Mouse (Mus musculus): ENCODE results near the gene Ubqln4.

DNA sequence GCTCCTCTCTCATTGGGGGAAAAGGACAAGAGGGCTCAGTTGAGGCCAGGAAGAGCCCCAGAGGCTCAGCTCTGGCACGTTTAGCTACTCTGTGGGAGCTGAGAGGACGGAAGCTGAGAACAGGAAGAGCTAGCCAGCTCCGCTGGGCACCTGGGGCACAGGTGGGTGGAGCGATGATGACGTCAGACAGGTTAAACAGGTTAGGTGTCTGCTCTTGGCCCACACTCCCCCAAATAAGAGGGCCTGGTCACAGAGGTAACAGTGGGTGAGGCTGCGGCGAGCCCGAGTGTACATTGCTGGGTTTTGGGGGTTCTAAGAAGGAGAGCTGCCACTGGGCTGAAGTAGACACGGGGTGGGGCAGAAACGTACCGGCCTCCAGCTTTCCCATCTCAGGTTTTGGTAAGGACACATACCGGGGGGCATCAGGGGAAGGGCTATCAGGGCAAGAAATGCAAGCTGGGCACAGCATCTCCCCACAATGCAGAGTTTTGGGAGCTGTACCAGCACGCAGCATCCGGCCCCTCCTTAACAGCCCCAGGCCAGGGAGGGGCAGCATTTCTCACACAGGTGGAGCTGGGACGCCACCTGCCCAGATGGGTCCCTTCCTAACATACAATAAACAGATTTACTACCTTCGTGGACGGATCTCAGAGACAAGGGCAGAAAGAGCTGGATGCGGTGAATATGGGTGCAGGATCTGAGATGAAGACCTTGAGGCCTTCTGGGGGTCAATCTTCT is 5.2 kb upstream of the Ubqln4 start, which contains the start of gene Rab25:
- TF ChIP-seq CTCF (IDR thresholded peaks at IDR 0.05; ENCODE audit: borderline replicate concordance, extremely low read depth, insufficient read depth, insufficient read length) (no peak), POLR2A (IDR thresholded peaks at IDR 0.05; ENCODE audit: borderline replicate concordance, extremely low read depth, insufficient read depth, insufficient read length, poor library complexity, severe bottlenecking) (no peak)

Measured in brain, embryonic 14.5 days (tissue).